Mouse (Mus musculus): ENCODE measurements around the gene Abca8b. TPM values are rescaled to one million over a fixed set of nuclear protein-coding genes. Genes with fewer than 3 reads are reported as not detected.
A peak's percentile ranks its signal among the peaks of the same experiment; 100 is the strongest.

The Abca8b gene
- total and polyA plus RNA-seq, 2 experiments from 2014 or later = 0.88 to 5.0 TPM

GRCm38 (mm10) chr11:109909801-109910200 is 85.8 kb downstream of the Abca8b start:
- DNase-seq (no peak), ATAC-seq (no peak)
- Histone ChIP-seq H3K27me3 (ENCODE audit: insufficient read depth, low read length) (no peaks in the 10 kb centered on the region), H3K9ac (no peak overlapping the region), H3K4me2 (ENCODE audit: low read depth) (no peak overlapping the region), H3K36me3 (ENCODE audit: insufficient read depth) (no peaks in the 10 kb centered on the region), H3K9me3 (ENCODE audit: low read length) (no peaks in the 10 kb centered on the region), H3K4me3 (ENCODE audit: low read depth, low read length) (no peak overlapping the region), H3K27ac (ENCODE audit: low read depth, low read length) (no peak overlapping the region), H3K4me1 (ENCODE audit: insufficient read depth) (no peaks in the 10 kb centered on the region)
- TF ChIP-seq CTCF (IDR thresholded peaks at IDR 0.05; ENCODE audit: low read depth) = no peak
- WGBS = 59% methylated on average over 2 of the region's 2 CpGs

GRCm38 (mm10) chr11:109908207-109909031 is 87.2 kb downstream of the Abca8b start:
- Histone ChIP-seq H3K36me3 (ENCODE audit: insufficient read depth) (no peaks in the 10 kb centered on the region), H3K4me1 (ENCODE audit: insufficient read depth) (no peaks in the 10 kb centered on the region; the same call in 1 of the 2 replicates), H3K9ac (no peak overlapping the region), H3K9me3 (ENCODE audit: low read length) (no peaks in the 10 kb centered on the region), H3K4me3 (ENCODE audit: low read depth, low read length) (no peak overlapping the region), H3K27me3 (ENCODE audit: insufficient read depth, low read length) (no peaks in the 10 kb centered on the region), H3K4me2 (ENCODE audit: low read depth) (no peak overlapping the region), H3K27ac (ENCODE audit: low read depth, low read length) (no peak overlapping the region)
- ATAC-seq (no peak), DNase-seq (no peak)
- WGBS = 63% methylated on average over 10 of the region's 10 CpGs
- TF ChIP-seq CTCF (IDR thresholded peaks at IDR 0.05; ENCODE audit: low read depth) = no peak

- WGBS = 94% methylated on average over 2 of the region's 2 CpGs
- TF ChIP-seq CTCF (IDR thresholded peaks at IDR 0.05; ENCODE audit: low read depth) = no peak
Measured at GRCm38 (mm10) chr11:109907508-109907907, 88.1 kb downstream of the Abca8b start.

GRCm38 (mm10) chr11:109902616-109903598 is 92.7 kb downstream of the Abca8b start:
- no peak for TF ChIP-seq CTCF (IDR thresholded peaks at IDR 0.05; ENCODE audit: low read depth)
- no peaks in the 10 kb centered on the region for H3K27me3 ChIP-seq (ENCODE audit: insufficient read depth, low read length)
- peak; percentile 94 for ATAC-seq
- peak overlapping the region; percentile 45; the same call in 1 of the 2 replicates for H3K27ac ChIP-seq (ENCODE audit: low read depth, low read length)
- H3K9ac ChIP-seq = no peak overlapping the region
- no peak overlapping the region for H3K4me3 ChIP-seq (ENCODE audit: low read depth, low read length)
- no peaks in the 10 kb centered on the region for H3K9me3 ChIP-seq (ENCODE audit: low read length)
- WGBS = 19% methylated on average over 6 of the region's 6 CpGs
- H3K36me3 ChIP-seq (ENCODE audit: insufficient read depth) = no peaks in the 10 kb centered on the region
- peaks cover 9% of the 10 kb centered on the region; the same call in 1 of the 2 replicates for H3K4me1 ChIP-seq (ENCODE audit: insufficient read depth)
- peak; percentile 86 for DNase-seq
- H3K4me2 ChIP-seq (ENCODE audit: low read depth) = no peak overlapping the region

More at GRCm38 (mm10) chr11:109907508-109907907, 88.1 kb downstream of the Abca8b start:
- Histone ChIP-seq H3K27ac (ENCODE audit: low read depth, low read length) (no peak overlapping the region), H3K9ac (no peak overlapping the region), H3K4me3 (ENCODE audit: low read depth, low read length) (no peak overlapping the region), H3K27me3 (ENCODE audit: insufficient read depth, low read length) (no peaks in the 10 kb centered on the region), H3K36me3 (ENCODE audit: insufficient read depth) (no peaks in the 10 kb centered on the region), H3K4me1 (ENCODE audit: insufficient read depth) (peaks cover 6% of the 10 kb centered on the region; the same call in 1 of the 2 replicates), H3K9me3 (ENCODE audit: low read length) (no peaks in the 10 kb centered on the region), H3K4me2 (ENCODE audit: low read depth) (no peak overlapping the region)
- DNase-seq = no peak
- ATAC-seq = no peak

GRCm38 (mm10) chr11:109900491-109901241 is 95.0 kb downstream of the Abca8b start:
- no peak for ATAC-seq
- WGBS = 31% methylated on average over 4 of the region's 4 CpGs
- H3K4me1 ChIP-seq (ENCODE audit: insufficient read depth) = peaks cover 9% of the 10 kb centered on the region; the same call in 1 of the 2 replicates

GRCm38 (mm10) chr11:109898791-109899467 is 96.7 kb downstream of the Abca8b start:
- 93% methylated on average over 6 of the region's 6 CpGs for WGBS
- TF ChIP-seq CTCF (IDR thresholded peaks at IDR 0.05; ENCODE audit: low read depth) = no peak
- DNase-seq = no peak
- Histone ChIP-seq H3K4me1 (ENCODE audit: insufficient read depth) (peaks cover 9% of the 10 kb centered on the region; the same call in 1 of the 2 replicates), H3K9me3 (ENCODE audit: low read length) (no peaks in the 10 kb centered on the region), H3K27ac (ENCODE audit: low read depth, low read length) (no peak overlapping the region), H3K4me2 (ENCODE audit: low read depth) (no peak overlapping the region), H3K4me3 (ENCODE audit: low read depth, low read length) (no peak overlapping the region), H3K9ac (no peak overlapping the region), H3K27me3 (ENCODE audit: insufficient read depth, low read length) (no peaks in the 10 kb centered on the region), H3K36me3 (ENCODE audit: insufficient read depth) (no peaks in the 10 kb centered on the region)
- ATAC-seq = no peak

More at GRCm38 (mm10) chr11:109900491-109901241, 95.0 kb downstream of the Abca8b start:
- Histone ChIP-seq H3K36me3 (ENCODE audit: insufficient read depth) (no peaks in the 10 kb centered on the region), H3K4me3 (ENCODE audit: low read depth, low read length) (no peak overlapping the region), H3K9me3 (ENCODE audit: low read length) (no peaks in the 10 kb centered on the region), H3K9ac (no peak overlapping the region), H3K27ac (ENCODE audit: low read depth, low read length) (no peak overlapping the region), H3K4me2 (ENCODE audit: low read depth) (no peak overlapping the region), H3K27me3 (ENCODE audit: insufficient read depth, low read length) (no peaks in the 10 kb centered on the region)
- DNase-seq = no peak
- no peak for TF ChIP-seq CTCF (IDR thresholded peaks at IDR 0.05; ENCODE audit: low read depth)
